Mouse (Mus musculus) neural tube, embryonic 15.5 days (tissue): ENCODE data around the gene Apba3. TPM values are rescaled to one million over a fixed set of nuclear protein-coding genes. Genes with fewer than 3 reads are reported as not detected.
A peak's percentile ranks its signal among the peaks of the same experiment; 100 is the strongest.

ENCODE experiments used
- ATAC-seq: fragments of 200-750 bp; cut with Nextera tagmentation; 2 replicates; pipeline ENCODE4 v1.8.0; 2017; ENCODE audit warnings: mild to moderate bottlenecking, moderate TSS enrichment, moderate library complexity; ENCODE audit not compliant: low FRiP score
- H3K27ac ChIP-seq: fragments of 300-500 bp; sonication (generic); replicated peaks from 2 replicates; pipeline ENCODE4 v1.5.1; 2015; ENCODE audit warnings: mild to moderate bottlenecking, inconsistent platforms
- H3K27me3 ChIP-seq: fragments of 300-500 bp; sonication (generic); replicated peaks from 2 replicates; pipeline ENCODE4 v1.6.1; 2015; ENCODE audit warnings: inconsistent platforms
- H3K36me3 ChIP-seq: fragments of 300-500 bp; sonication (generic); 2 replicates; pipeline ENCODE4 v1.6.1; 2015; ENCODE audit warnings: inconsistent platforms
- H3K4me1 ChIP-seq: fragments of 300-500 bp; sonication (generic); 2 replicates; pipeline ENCODE4 v1.6.1; 2015; ENCODE audit warnings: inconsistent platforms
- H3K4me2 ChIP-seq: fragments of 300-500 bp; sonication (generic); 2 replicates; pipeline ENCODE4 v1.6.1; 2015; ENCODE audit warnings: inconsistent platforms, mild to moderate bottlenecking, moderate library complexity
- H3K4me3 ChIP-seq: fragments of 300-500 bp; sonication (generic); replicated peaks from 2 replicates; pipeline ENCODE4 v1.5.1; 2015; ENCODE audit warnings: mild to moderate bottlenecking, inconsistent platforms
- H3K9ac ChIP-seq: fragments of 300-500 bp; sonication (generic); replicated peaks from 2 replicates; pipeline ENCODE4 v1.6.1; 2015; ENCODE audit warnings: mild to moderate bottlenecking, inconsistent platforms
- H3K9me3 ChIP-seq: fragments of 300-500 bp; sonication (generic); replicated peaks from 2 replicates; pipeline ENCODE4 v1.6.1; 2016; ENCODE audit warnings: inconsistent platforms
- WGBS: fragments of 180-500 bp; shearing (Covaris S2); methylation state at CpG from one replicate; pipeline ENCODE4 v1.1.7; 2015; ENCODE audit warnings: mixed read lengths; 5-methylcytosine and 5-hydroxymethylcytosine counted together
- polyA plus RNA-seq: library from polyadenylated mRNA; unstranded; fragments of >200 nt; fragmentation: Nextera tagmentation; extraction: Ambion mirVana; gene quantifications from 2 replicates; pipeline ENCODE4 v1.2.1, GENCODE M21; 2015

Apba3 gene
- polyA plus RNA-seq, 1 experiment from 2014 or later, result 38.0 TPM

- Histone ChIP-seq H3K9me3 (no peaks in the 10 kb centered on the region), H3K4me1 (peaks cover 52% of the 10 kb centered on the region), H3K27me3 (peaks cover 22% of the 10 kb centered on the region), H3K27ac (peak overlapping the region; percentile 88), H3K9ac (peak overlapping the region; percentile 91), H3K36me3 (no peaks in the 10 kb centered on the region), H3K4me3 (peak overlapping the region; percentile 90), H3K4me2 (peak overlapping the region; percentile 95)
- ATAC-seq, result peak; percentile 25
- 3% methylated on average over 25 of the region's 25 CpGs for WGBS
These were observed 26.7 kb downstream of the Apba3 start for GRCm38 (mm10) chr10:81293334-81294030.

- Histone ChIP-seq H3K4me2 (peak overlapping the region; percentile 95), H3K9me3 (no peaks in the 10 kb centered on the region), H3K9ac (peak overlapping the region; percentile 91), H3K4me3 (peak overlapping the region; percentile 90), H3K4me1 (peaks cover 51% of the 10 kb centered on the region), H3K27me3 (peaks cover 19% of the 10 kb centered on the region), H3K27ac (peak overlapping the region; percentile 88; the same call in 1 of the 2 replicates), H3K36me3 (no peaks in the 10 kb centered on the region)
- ATAC-seq, result no peak
- WGBS, result 46% methylated on average over 8 of the region's 8 CpGs
These were observed 27.7 kb downstream of the Apba3 start for GRCm38 (mm10) chr10:81294442-81294841.

GRCm38 (mm10) chr10:81295185-81295584 lies 28.4 kb downstream of the Apba3 start:
- no peak for ATAC-seq
- H3K9me3 ChIP-seq, result no peaks in the 10 kb centered on the region
- H3K4me3 ChIP-seq, result no peak overlapping the region
- H3K36me3 ChIP-seq, result no peaks in the 10 kb centered on the region
- 0 out of 2 replicates have a peak overlapping the region, but pooled peaks have one; percentile 91 for H3K9ac ChIP-seq
- peaks cover 13% of the 10 kb centered on the region for H3K27me3 ChIP-seq
- peaks cover 47% of the 10 kb centered on the region for H3K4me1 ChIP-seq
- WGBS, result 98% methylated on average over 6 of the region's 6 CpGs
- H3K4me2 ChIP-seq, result peak overlapping the region; percentile 95
- no peak overlapping the region for H3K27ac ChIP-seq

DNA sequence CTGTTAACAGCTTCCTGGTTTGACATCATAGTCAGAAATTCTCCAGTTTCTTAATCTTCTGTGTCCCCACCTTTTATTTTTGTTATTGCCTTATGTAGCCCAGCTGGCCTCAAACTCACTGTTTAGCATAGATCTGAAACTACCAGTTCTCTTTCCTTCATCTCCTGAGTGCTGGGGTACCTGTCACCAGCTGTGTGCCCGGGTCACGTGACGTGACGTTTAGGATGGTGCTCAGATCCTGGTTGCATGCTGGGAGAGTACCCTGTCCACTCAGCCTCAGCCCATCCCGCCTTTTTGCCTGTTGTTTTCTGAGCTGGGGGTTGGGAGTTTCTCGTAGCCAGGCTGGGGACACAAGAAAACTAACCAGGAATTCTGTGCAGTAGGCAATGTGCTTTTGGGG lies 30.5 kb downstream of the Apba3 start:
- WGBS, result 85% methylated on average over 6 of the region's 6 CpGs
- H3K27me3 ChIP-seq, result no peaks in the 10 kb centered on the region
- no peak overlapping the region for H3K4me2 ChIP-seq
- no peaks in the 10 kb centered on the region for H3K36me3 ChIP-seq
- no peak overlapping the region for H3K4me3 ChIP-seq
- ATAC-seq, result no peak
- H3K4me1 ChIP-seq, result peaks cover 50% of the 10 kb centered on the region
- H3K9ac ChIP-seq, result no peak overlapping the region
- H3K9me3 ChIP-seq, result no peaks in the 10 kb centered on the region
- H3K27ac ChIP-seq, result 0 out of 2 replicates have a peak overlapping the region, but pooled peaks have one; percentile 23

- WGBS, result 72% methylated on average over 10 of the region's 10 CpGs
- peaks cover 56% of the 10 kb centered on the region for H3K4me1 ChIP-seq
- ATAC-seq, result no peak
These were observed 31.1 kb downstream of the Apba3 start for GRCm38 (mm10) chr10:81297845-81298244.

DNA sequence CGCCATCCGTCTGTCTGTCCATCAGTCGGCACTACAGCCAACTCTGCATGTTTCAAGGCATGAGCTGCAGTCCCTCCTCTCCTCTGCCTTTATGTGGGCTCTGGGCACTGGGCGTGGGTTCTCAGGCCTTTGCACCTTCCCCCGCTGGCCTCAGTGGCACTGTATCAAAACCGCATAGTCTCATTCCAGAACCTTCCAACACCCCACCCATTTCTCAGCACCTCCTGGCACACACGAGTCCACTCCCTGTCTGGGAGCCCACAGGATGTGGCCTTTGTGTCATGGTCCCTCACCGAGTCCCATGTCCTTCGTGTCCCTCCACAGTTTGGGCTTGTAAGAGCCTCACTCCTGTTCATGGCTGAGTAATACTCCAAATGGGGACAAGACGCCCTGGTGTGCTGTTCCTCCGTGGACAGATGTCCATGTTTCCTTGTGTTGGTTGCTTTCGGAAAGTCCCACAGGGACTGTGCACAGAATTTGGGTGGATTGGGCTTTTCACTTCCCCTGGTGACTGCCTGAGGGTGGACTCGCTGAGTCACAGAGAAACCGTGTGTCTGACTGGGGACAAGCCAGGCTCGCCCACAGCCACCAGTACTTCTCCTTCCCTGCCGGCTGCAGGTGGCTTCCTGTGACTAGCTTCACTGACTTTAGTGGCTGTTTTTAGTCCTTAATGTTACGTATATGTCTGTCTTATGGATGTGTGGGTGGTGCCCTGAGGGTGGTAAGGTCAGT lies 31.8 kb downstream of the Apba3 start:
- Histone ChIP-seq H3K4me1 (peaks cover 61% of the 10 kb centered on the region), H3K36me3 (no peaks in the 10 kb centered on the region), H3K9me3 (no peaks in the 10 kb centered on the region), H3K9ac (no peak overlapping the region), H3K27me3 (no peaks in the 10 kb centered on the region), H3K4me2 (no peak overlapping the region), H3K4me3 (no peak overlapping the region), H3K27ac (no peak overlapping the region)
- no peak for ATAC-seq
- WGBS, result 92% methylated on average over 17 of the region's 17 CpGs

More at GRCm38 (mm10) chr10:81297845-81298244, 31.1 kb downstream of the Apba3 start:
- H3K9me3 ChIP-seq, result no peaks in the 10 kb centered on the region
- no peaks in the 10 kb centered on the region for H3K36me3 ChIP-seq
- H3K27ac ChIP-seq, result 0 out of 2 replicates have a peak overlapping the region, but pooled peaks have one; percentile 23
- no peaks in the 10 kb centered on the region for H3K27me3 ChIP-seq
- no peak overlapping the region for H3K4me3 ChIP-seq
- no peak overlapping the region for H3K9ac ChIP-seq
- no peak overlapping the region for H3K4me2 ChIP-seq

GRCm38 (mm10) chr10:81299585-81300351 lies 33.0 kb downstream of the Apba3 start:
- Histone ChIP-seq H3K36me3 (no peaks in the 10 kb centered on the region), H3K27ac (no peak overlapping the region), H3K9me3 (no peaks in the 10 kb centered on the region), H3K4me3 (no peak overlapping the region), H3K4me1 (peaks cover 58% of the 10 kb centered on the region), H3K27me3 (no peaks in the 10 kb centered on the region), H3K9ac (0 out of 2 replicates have a peak overlapping the region, but pooled peaks have one; percentile 3), H3K4me2 (no peak overlapping the region)
- no peak for ATAC-seq
- WGBS, result 91% methylated on average over 14 of the region's 14 CpGs

- no peak for ATAC-seq
- H3K4me3 ChIP-seq, result no peak overlapping the region
- no peaks in the 10 kb centered on the region for H3K36me3 ChIP-seq
- no peak overlapping the region for H3K4me2 ChIP-seq
- 81% methylated on average over 9 of the region's 9 CpGs for WGBS
- no peak overlapping the region for H3K27ac ChIP-seq
- no peaks in the 10 kb centered on the region for H3K27me3 ChIP-seq
- H3K9ac ChIP-seq, result no peak overlapping the region
- peaks cover 52% of the 10 kb centered on the region for H3K4me1 ChIP-seq
- no peaks in the 10 kb centered on the region for H3K9me3 ChIP-seq
These were observed 33.7 kb downstream of the Apba3 start for GRCm38 (mm10) chr10:81300352-81300907.

DNA sequence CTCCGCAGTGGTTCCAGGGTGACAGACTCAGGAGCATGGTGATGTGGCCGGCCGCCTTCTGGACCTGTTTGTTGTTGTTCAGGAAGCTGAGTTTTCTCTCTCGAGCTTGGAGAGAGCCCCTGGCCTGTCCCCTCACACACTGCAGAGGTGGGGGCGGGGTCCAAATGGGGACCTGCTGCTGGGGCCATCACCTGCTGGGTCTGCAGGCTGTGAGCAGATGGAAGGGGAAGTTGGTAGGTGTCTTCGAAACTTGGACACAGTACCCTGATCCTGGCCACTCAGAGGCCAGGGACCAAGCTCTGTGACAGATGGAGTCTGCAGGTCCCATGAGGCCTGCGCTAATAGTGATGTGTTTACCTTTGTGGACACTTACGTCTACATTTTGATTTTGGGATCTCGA lies 34.6 kb downstream of the Apba3 start:
- no peak for ATAC-seq

GRCm38 (mm10) chr10:81302288-81302687 lies 35.5 kb downstream of the Apba3 start:
- H3K9me3 ChIP-seq, result no peaks in the 10 kb centered on the region
- peaks cover 42% of the 10 kb centered on the region for H3K4me1 ChIP-seq
- 52% methylated on average over 4 of the region's 4 CpGs for WGBS
- no peak overlapping the region for H3K27ac ChIP-seq
- ATAC-seq, result no peak
- H3K36me3 ChIP-seq, result peaks cover 18% of the 10 kb centered on the region
- H3K4me3 ChIP-seq, result no peak overlapping the region
- H3K9ac ChIP-seq, result no peak overlapping the region
- no peak overlapping the region for H3K4me2 ChIP-seq
- H3K27me3 ChIP-seq, result no peaks in the 10 kb centered on the region

More for the DNA sequence above, 34.6 kb downstream of the Apba3 start:
- no peak overlapping the region for H3K4me3 ChIP-seq
- H3K4me1 ChIP-seq, result peaks cover 43% of the 10 kb centered on the region
- no peak overlapping the region for H3K4me2 ChIP-seq
- WGBS, result 81% methylated on average over 9 of the region's 9 CpGs
- no peaks in the 10 kb centered on the region for H3K9me3 ChIP-seq
- H3K27ac ChIP-seq, result no peak overlapping the region
- H3K27me3 ChIP-seq, result no peaks in the 10 kb centered on the region
- no peak overlapping the region for H3K9ac ChIP-seq
- H3K36me3 ChIP-seq, result peaks cover 8% of the 10 kb centered on the region

DNA sequence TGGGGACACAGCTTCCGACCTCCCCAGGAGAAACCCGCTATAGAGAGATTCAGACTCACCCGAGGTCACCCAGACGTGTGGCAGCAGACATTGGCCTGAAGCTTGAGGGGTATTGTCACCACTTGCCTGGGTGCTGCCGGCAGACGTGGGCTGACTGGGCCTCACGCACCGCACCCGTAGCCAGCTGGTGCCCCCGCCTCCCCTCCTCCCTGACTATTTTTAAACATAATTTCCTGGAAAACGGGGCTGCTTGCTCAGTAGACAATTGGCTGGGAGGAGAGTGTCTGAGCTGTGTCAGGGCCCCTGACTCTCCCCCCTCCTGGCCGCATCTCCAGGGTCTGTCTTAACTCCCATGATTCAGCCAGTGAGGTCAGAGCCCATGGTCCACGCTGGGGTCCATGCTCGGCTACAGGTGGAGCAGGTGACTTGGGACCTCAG lies 36.0 kb downstream of the Apba3 start:
- Histone ChIP-seq H3K36me3 (peaks cover 23% of the 10 kb centered on the region), H3K9ac (no peak overlapping the region), H3K27me3 (no peaks in the 10 kb centered on the region), H3K4me1 (peaks cover 37% of the 10 kb centered on the region), H3K27ac (no peak overlapping the region), H3K9me3 (no peaks in the 10 kb centered on the region), H3K4me3 (no peak overlapping the region), H3K4me2 (no peak overlapping the region)
- WGBS, result 71% methylated on average over 14 of the region's 14 CpGs
- ATAC-seq, result no peak
